Mouse (Mus musculus): ENCODE results near the gene Rlf.
"Not testable (repeated sequence)": the region's sequence is repeated elsewhere in the genome, so short reads cannot be mapped to it uniquely, and the experiment has no call there.

Rlf gene

DNA sequence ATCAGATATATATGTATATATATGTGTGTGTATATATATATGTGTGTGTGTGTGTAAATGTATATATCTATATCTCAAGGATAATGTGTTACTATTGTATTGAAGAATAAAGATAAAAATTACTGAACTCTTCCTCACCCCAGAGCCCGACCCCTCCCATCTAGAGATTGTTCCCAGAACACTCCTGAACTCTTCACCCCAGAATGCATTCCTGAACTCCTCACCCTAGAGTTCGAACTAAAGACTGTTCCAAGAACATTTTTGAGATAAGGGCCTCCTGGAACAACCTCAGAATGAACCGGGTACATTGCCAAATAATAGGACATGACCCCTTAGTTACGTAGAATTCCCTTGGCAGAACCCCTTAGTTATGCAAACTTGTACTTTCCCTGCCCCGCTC is 48.2 kb downstream of the Rlf start:
- DNase-seq (ENCODE audit: low spot score in 2 of 2), result not testable (repeated sequence)

DNA sequence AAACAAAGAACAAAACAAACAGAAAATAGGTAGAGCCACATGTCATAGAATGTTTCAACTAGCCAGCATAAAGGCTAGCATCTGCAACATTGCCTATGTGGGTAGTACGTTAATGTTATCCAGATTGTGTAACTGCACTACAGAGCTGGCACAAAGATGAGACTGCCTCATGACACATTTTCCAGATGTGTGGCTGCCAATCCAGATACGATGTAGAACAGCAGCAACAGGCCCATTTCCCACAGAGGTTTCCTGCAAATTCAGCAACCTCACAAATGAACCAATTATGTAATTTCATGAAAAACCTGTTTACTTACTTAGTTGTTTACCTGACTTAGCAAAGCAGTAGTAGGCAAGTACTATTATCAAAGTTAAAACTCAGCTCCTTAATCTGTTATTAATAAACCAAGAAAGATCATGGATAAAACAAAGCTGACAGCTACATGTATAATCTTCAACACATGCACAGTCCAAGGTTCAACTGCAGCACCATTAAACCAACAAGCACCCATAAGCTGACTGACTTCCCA is 51.3 kb downstream of the Rlf start:
- DNase-seq (ENCODE audit: low spot score in 2 of 2), result no peak

- no peak for DNase-seq (ENCODE audit: low spot score in 2 of 2)
Measured at GRCm38 (mm10) chr4:121109126-121109525, 105.8 kb downstream of the Rlf start, which contains the start of gene Tmco2. Gene Tmco2 (minus strand): TSS chr4:121109226.

DNA sequence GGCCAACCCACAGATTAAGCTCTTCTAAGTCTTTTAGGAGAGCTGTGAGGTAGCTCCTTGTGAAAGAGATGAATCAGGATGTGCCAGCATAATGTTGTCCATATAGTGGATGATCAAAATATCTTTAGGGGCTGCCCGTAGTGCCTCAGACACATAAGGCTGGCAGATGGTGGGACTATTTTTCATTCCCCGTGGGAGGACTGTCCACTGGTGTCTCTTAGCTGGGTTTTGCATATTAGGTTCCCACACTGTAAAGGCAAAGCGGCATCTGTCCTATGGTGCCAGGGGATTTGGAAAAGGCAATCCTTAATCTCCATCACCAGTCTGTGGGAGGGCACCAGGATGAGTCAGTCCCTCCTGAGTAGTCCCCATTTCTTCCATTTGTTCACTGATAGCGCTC is 111.6 kb downstream of the Rlf start:
- DNase-seq (ENCODE audit: low spot score in 2 of 2), result peak; percentile 60 to 84

- DNase-seq (ENCODE audit: low spot score in 2 of 2), result peak; percentile 88 to 94
Measured at GRCm38 (mm10) chr4:121097650-121098378, 117.1 kb downstream of the Rlf start, which contains the start of gene Zmpste24. Gene Zmpste24 (minus strand): TSS chr4:121098241.

Data from frontal cortex, postnatal 36 days (tissue).